Mouse (Mus musculus): ENCODE measurements around the gene Galntl5. TPM values are rescaled to one million over a fixed set of nuclear protein-coding genes. Genes with fewer than 3 reads are reported as not detected.

Gene Galntl5
- polyA plus RNA-seq, 1 experiment, result 181 TPM

DNA sequence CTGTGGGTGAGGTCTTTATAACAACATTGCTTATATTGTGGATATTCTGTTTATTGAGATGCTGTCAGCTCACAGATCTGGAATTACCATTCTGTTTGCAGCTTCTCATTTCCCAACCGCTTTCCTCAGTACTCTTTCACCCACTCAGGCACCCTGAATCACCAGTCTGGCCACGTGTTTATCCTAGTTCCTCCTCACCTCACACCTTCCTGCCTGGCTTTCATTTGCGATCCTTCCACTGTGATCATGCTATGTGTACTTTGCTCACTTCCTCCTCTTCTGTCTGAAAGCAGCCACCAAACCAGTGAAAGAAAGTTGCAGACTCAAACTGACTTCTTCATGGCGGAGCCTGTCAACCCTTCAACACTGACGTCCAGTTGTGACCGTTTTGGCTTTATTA is 61.8 kb downstream of the Galntl5 start:
- H3K36me3 ChIP-seq (ENCODE audit: control insufficient read depth, insufficient read depth, low read length), result no peaks in the 10 kb centered on the region
- no peak overlapping the region for H3K27ac ChIP-seq (ENCODE audit: control insufficient read depth, insufficient read depth, low read depth, low read length)
- no peaks in the 10 kb centered on the region for H3K27me3 ChIP-seq (ENCODE audit: control insufficient read depth, insufficient read depth, low read length)
- TF ChIP-seq POLR2A (IDR thresholded peaks at IDR 0.05; ENCODE audit: control insufficient read depth, low read depth, low read length) (no peak), CTCF (IDR thresholded peaks at IDR 0.05; ENCODE audit: control insufficient read depth, insufficient read depth, insufficient replicate concordance, low read depth, low read length) (no peak)
- H3K4me3 ChIP-seq (ENCODE audit: control insufficient read depth, low read depth, low read length), result no peak overlapping the region
- H3K4me1 ChIP-seq (ENCODE audit: control insufficient read depth, insufficient read depth, low read length), result no peaks in the 10 kb centered on the region

- no peak overlapping the region for H3K27ac ChIP-seq (ENCODE audit: control insufficient read depth, insufficient read depth, low read depth, low read length)
- TF ChIP-seq POLR2A (IDR thresholded peaks at IDR 0.05; ENCODE audit: control insufficient read depth, low read depth, low read length) (no peak), CTCF (IDR thresholded peaks at IDR 0.05; ENCODE audit: control insufficient read depth, insufficient read depth, insufficient replicate concordance, low read depth, low read length) (no peak)
- no peak overlapping the region for H3K4me3 ChIP-seq (ENCODE audit: control insufficient read depth, low read depth, low read length)
- no peaks in the 10 kb centered on the region for H3K36me3 ChIP-seq (ENCODE audit: control insufficient read depth, insufficient read depth, low read length)
- H3K27me3 ChIP-seq (ENCODE audit: control insufficient read depth, insufficient read depth, low read length), result no peaks in the 10 kb centered on the region
- no peaks in the 10 kb centered on the region for H3K4me1 ChIP-seq (ENCODE audit: control insufficient read depth, insufficient read depth, low read length)
These were observed 64.7 kb downstream of the Galntl5 start for GRCm38 (mm10) chr5:25245806-25246472.

- no peaks in the 10 kb centered on the region for H3K27me3 ChIP-seq (ENCODE audit: control insufficient read depth, insufficient read depth, low read length)
- no peak for TF ChIP-seq CTCF (IDR thresholded peaks at IDR 0.05; ENCODE audit: control insufficient read depth, insufficient read depth, insufficient replicate concordance, low read depth, low read length)
- TF ChIP-seq POLR2A (IDR thresholded peaks at IDR 0.05; ENCODE audit: control insufficient read depth, low read depth, low read length), result no peak
- no peaks in the 10 kb centered on the region for H3K4me1 ChIP-seq (ENCODE audit: control insufficient read depth, insufficient read depth, low read length)
- H3K4me3 ChIP-seq (ENCODE audit: control insufficient read depth, low read depth, low read length), result no peak overlapping the region
- H3K27ac ChIP-seq (ENCODE audit: control insufficient read depth, insufficient read depth, low read depth, low read length), result no peak overlapping the region
- H3K36me3 ChIP-seq (ENCODE audit: control insufficient read depth, insufficient read depth, low read length), result no peaks in the 10 kb centered on the region
These were observed 65.2 kb downstream of the Galntl5 start for GRCm38 (mm10) chr5:25246473-25246865.

DNA sequence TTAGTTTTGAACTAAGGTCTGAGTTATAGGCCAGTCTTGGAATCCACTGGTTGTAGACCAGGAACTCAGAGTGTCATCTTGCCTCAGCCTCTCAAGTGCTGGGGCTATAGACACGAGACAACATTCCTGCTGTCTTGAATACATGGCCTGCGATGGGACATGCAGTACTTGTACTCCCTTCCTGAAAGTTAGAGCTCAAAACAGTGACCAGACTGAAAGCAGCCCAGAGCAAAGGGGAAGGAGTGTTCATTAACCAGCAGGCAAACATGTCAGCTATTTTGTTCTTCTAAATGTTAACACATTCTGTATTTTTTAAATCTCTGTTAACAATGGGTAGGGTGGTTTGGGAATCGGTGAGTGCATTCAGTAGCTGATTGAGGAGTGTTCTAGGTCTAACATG is 65.8 kb downstream of the Galntl5 start:
- Histone ChIP-seq H3K36me3 (ENCODE audit: control insufficient read depth, insufficient read depth, low read length) (no peaks in the 10 kb centered on the region), H3K4me3 (ENCODE audit: control insufficient read depth, low read depth, low read length) (no peak overlapping the region), H3K4me1 (ENCODE audit: control insufficient read depth, insufficient read depth, low read length) (no peaks in the 10 kb centered on the region), H3K27ac (ENCODE audit: control insufficient read depth, insufficient read depth, low read depth, low read length) (no peak overlapping the region), H3K27me3 (ENCODE audit: control insufficient read depth, insufficient read depth, low read length) (no peaks in the 10 kb centered on the region)
- TF ChIP-seq POLR2A (IDR thresholded peaks at IDR 0.05; ENCODE audit: control insufficient read depth, low read depth, low read length), result no peak
- no peak for TF ChIP-seq CTCF (IDR thresholded peaks at IDR 0.05; ENCODE audit: control insufficient read depth, insufficient read depth, insufficient replicate concordance, low read depth, low read length)

DNA sequence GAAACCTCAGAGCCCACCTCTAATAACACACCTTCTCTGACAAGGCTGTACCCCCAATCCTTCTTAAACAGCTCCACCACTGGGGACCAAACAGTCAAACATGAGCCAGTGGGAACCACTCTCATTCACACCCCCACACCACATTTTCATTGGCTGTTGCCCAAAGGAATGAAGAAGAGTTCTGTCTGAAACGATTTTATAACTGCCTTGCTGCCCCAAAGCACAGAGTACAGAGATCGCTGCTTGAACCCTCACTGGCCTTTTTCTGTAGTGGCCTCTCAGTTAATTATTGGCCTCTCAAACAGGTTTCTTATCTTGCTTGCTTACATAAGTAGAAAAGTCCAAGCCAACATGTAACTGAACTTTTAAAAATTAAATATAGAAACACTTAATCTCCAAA is 71.2 kb downstream of the Galntl5 start:
- H3K4me1 ChIP-seq (ENCODE audit: control insufficient read depth, insufficient read depth, low read length), result no peaks in the 10 kb centered on the region
- no peak overlapping the region for H3K4me3 ChIP-seq (ENCODE audit: control insufficient read depth, low read depth, low read length)
- no peaks in the 10 kb centered on the region for H3K27me3 ChIP-seq (ENCODE audit: control insufficient read depth, insufficient read depth, low read length)
- H3K27ac ChIP-seq (ENCODE audit: control insufficient read depth, insufficient read depth, low read depth, low read length), result no peak overlapping the region
- H3K36me3 ChIP-seq (ENCODE audit: control insufficient read depth, insufficient read depth, low read length), result no peaks in the 10 kb centered on the region
- no peak for TF ChIP-seq POLR2A (IDR thresholded peaks at IDR 0.05; ENCODE audit: control insufficient read depth, low read depth, low read length)

GRCm38 (mm10) chr5:25252825-25253544 is 71.7 kb downstream of the Galntl5 start:
- H3K4me1 ChIP-seq (ENCODE audit: control insufficient read depth, insufficient read depth, low read length), result no peaks in the 10 kb centered on the region
- H3K36me3 ChIP-seq (ENCODE audit: control insufficient read depth, insufficient read depth, low read length), result no peaks in the 10 kb centered on the region
- no peak overlapping the region for H3K27ac ChIP-seq (ENCODE audit: control insufficient read depth, insufficient read depth, low read depth, low read length)
- no peak overlapping the region for H3K4me3 ChIP-seq (ENCODE audit: control insufficient read depth, low read depth, low read length)
- no peaks in the 10 kb centered on the region for H3K27me3 ChIP-seq (ENCODE audit: control insufficient read depth, insufficient read depth, low read length)
- TF ChIP-seq CTCF (IDR thresholded peaks at IDR 0.05; ENCODE audit: control insufficient read depth, insufficient read depth, insufficient replicate concordance, low read depth, low read length) (no peak), POLR2A (IDR thresholded peaks at IDR 0.05; ENCODE audit: control insufficient read depth, low read depth, low read length) (no peak)

- TF ChIP-seq POLR2A (IDR thresholded peaks at IDR 0.05; ENCODE audit: control insufficient read depth, low read depth, low read length) (no peak), CTCF (IDR thresholded peaks at IDR 0.05; ENCODE audit: control insufficient read depth, insufficient read depth, insufficient replicate concordance, low read depth, low read length) (no peak)
These were observed 73.2 kb downstream of the Galntl5 start for GRCm38 (mm10) chr5:25254491-25254890.

More at GRCm38 (mm10) chr5:25254491-25254890, 73.2 kb downstream of the Galntl5 start:
- Histone ChIP-seq H3K27me3 (ENCODE audit: control insufficient read depth, insufficient read depth, low read length) (no peaks in the 10 kb centered on the region), H3K4me1 (ENCODE audit: control insufficient read depth, insufficient read depth, low read length) (no peaks in the 10 kb centered on the region), H3K36me3 (ENCODE audit: control insufficient read depth, insufficient read depth, low read length) (no peaks in the 10 kb centered on the region), H3K27ac (ENCODE audit: control insufficient read depth, insufficient read depth, low read depth, low read length) (no peak overlapping the region), H3K4me3 (ENCODE audit: control insufficient read depth, low read depth, low read length) (no peak overlapping the region)

Measured in testis, adult 2 months (tissue).